Mouse (Mus musculus) CD8-positive naive resting alpha-beta T cell, adult 2 months (primary cell): ENCODE measurements around the gene Vstm5.

Experiments used
- DNase-seq, 2 experiments: peaks; one replicate each; pipeline ENCODE4 v3.0.0; 2022; ENCODE audit warnings: low read depth in 2 of 2, low spot score in 2 of 2

The Vstm5 gene

DNA sequence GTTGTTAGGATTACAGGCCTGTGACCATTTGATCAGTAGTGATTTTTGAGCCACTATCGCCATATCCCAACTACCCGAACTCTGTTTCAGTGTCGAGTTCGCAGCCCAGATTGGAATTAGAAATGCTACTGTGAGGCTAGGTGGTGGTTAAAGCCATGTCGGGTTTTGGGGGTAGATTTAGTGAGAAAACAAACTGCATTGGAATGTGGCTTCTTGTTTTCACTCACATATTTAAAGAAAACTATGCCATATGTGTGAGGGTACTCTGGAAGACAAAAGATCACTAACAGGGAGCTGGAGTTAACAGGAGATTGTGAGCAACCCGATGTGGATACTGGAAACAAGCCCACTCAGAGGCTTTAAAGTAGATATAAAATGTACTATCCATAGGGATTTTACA lies 68.4 kb downstream of the Vstm5 start:
- DNase-seq, result no peak

DNA sequence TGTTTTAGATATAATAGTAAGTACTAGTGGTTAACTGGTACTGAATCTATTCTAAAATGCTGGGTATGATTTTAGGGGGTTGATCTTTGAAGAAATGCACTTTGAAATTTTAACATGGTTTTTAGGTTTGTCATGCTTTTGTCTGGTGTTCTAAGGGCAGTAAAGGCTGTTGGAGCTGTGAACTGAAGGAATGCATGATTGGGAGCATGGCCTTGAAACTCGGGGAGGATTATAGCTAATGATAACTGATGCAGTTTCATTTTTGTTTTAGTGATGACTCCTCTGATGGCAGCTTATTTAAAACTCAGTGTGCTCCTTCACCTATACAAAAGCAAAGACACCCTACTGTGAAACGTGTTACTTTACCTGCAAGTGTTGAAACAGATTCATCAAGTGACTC lies 69.4 kb downstream of the Vstm5 start:
- DNase-seq, result no peak
